Mouse (Mus musculus): Measurements from ENCODE around the gene Clmn.

DNA sequence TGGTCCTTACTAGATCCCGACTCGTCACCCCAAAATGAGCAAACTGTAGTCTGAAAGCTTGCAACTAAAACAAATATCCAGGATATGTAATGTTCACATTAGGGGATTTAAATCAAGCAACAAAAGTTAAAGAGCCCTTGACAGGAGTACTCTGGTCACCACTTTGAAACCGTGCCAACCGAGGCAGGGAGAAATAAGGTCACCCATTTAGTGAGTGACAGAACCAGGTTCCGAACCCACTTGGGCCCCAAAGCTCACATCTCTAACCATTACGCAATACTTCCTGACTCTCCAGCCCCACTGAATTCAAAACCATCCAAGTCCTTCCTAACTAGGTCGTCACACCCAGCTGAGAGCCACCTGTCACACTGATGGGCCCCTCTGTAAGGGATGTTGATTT is 46.8 kb downstream of the Clmn start:
- TF ChIP-seq GATA1 (IDR thresholded peaks at IDR 0.05; ENCODE audit: borderline replicate concordance, low read length) = no peak
- TF ChIP-seq FLI1 (IDR thresholded peaks at IDR 0.05; ENCODE audit: low read length) = no peak

Data from megakaryocyte, embryonic 14.5 days (primary cell).